Mouse (Mus musculus): ENCODE data around the gene Cerk.
"Not testable (repeated sequence)": the region's sequence is repeated elsewhere in the genome, so short reads cannot be mapped to it uniquely, and the experiment has no call there.

Gene Cerk

GRCm38 (mm10) chr15:86109650-86110211, 76.2 kb downstream of the Cerk start:
- DNase-seq, result no peak

- DNase-seq, result no peak
These were observed 76.7 kb downstream of the Cerk start for GRCm38 (mm10) chr15:86109245-86109644.

GRCm38 (mm10) chr15:86107831-86108471, 78.0 kb downstream of the Cerk start:
- no peak for DNase-seq

GRCm38 (mm10) chr15:86105751-86106150, 80.2 kb downstream of the Cerk start:
- DNase-seq, result no peak

- DNase-seq, result no peak
These were observed 80.6 kb downstream of the Cerk start for GRCm38 (mm10) chr15:86105345-86105697.

GRCm38 (mm10) chr15:86104401-86105344, 81.3 kb downstream of the Cerk start:
- no peak for DNase-seq

GRCm38 (mm10) chr15:86102308-86102707, 83.6 kb downstream of the Cerk start:
- DNase-seq, result no peak

GRCm38 (mm10) chr15:86101585-86101984, 84.4 kb downstream of the Cerk start:
- DNase-seq, result no peak

GRCm38 (mm10) chr15:86097871-86098270, 88.1 kb downstream of the Cerk start:
- no peak for DNase-seq

- not testable (repeated sequence) for DNase-seq
These were observed 89.3 kb downstream of the Cerk start for GRCm38 (mm10) chr15:86096604-86097020.

GRCm38 (mm10) chr15:86095722-86096603, 90.0 kb downstream of the Cerk start:
- DNase-seq, result no peak

GRCm38 (mm10) chr15:86094324-86095121, 91.4 kb downstream of the Cerk start:
- no peak for DNase-seq

- no peak for DNase-seq
These were observed 92.7 kb downstream of the Cerk start for GRCm38 (mm10) chr15:86093236-86093635.

GRCm38 (mm10) chr15:86091998-86092670, 93.8 kb downstream of the Cerk start:
- DNase-seq, result peak; percentile 95

GRCm38 (mm10) chr15:86091201-86091997, 94.5 kb downstream of the Cerk start:
- DNase-seq, result no peak

GRCm38 (mm10) chr15:86090578-86090977, 95.4 kb downstream of the Cerk start:
- no peak for DNase-seq

GRCm38 (mm10) chr15:86089991-86090529, 95.9 kb downstream of the Cerk start:
- peak; percentile 79 to 91 for DNase-seq

Data from kidney, adult 8-10 months (tissue).